Mouse (Mus musculus) liver, embryonic 16.5 days (tissue): ENCODE data around the gene Pfn3. TPM values are rescaled to one million over a fixed set of nuclear protein-coding genes. Genes with fewer than 3 reads are reported as not detected.

Experiments
- ATAC-seq: fragments of 200-750 bp; cut with Nextera tagmentation; 2 replicates; pipeline ENCODE4 v1.8.0; 2017; ENCODE audit warnings: low read depth, mild to moderate bottlenecking, moderate number of reproducible peaks, moderate library complexity
- H3K27ac ChIP-seq: fragments of 300-500 bp; sonication (generic); 2 replicates; pipeline ENCODE4 v1.5.1; 2014; ENCODE audit warnings: mild to moderate bottlenecking, low read length
- H3K27me3 ChIP-seq: fragments of 300-500 bp; sonication (generic); 2 replicates; pipeline ENCODE4 v1.6.1; 2014; ENCODE audit warnings: low read depth, low read length, mixed read lengths; ENCODE audit not compliant: control insufficient read depth, insufficient read depth
- H3K36me3 ChIP-seq: fragments of 300-500 bp; sonication (generic); 2 replicates; pipeline ENCODE4 v1.6.1; 2014; ENCODE audit warnings: mild to moderate bottlenecking; ENCODE audit not compliant: control insufficient read depth, insufficient read depth
- H3K4me1 ChIP-seq: fragments of 300-500 bp; sonication (generic); 2 replicates; pipeline ENCODE4 v1.6.1; 2014; ENCODE audit warnings: low read depth, low read length, mixed read lengths; ENCODE audit not compliant: control insufficient read depth
- H3K4me2 ChIP-seq: fragments of 300-500 bp; sonication (generic); 2 replicates; pipeline ENCODE4 v1.6.1; 2014; ENCODE audit warnings: low read depth, low read length, mixed read lengths
- H3K4me3 ChIP-seq: fragments of 300-500 bp; sonication (generic); 2 replicates; pipeline ENCODE4 v1.5.1; 2014; ENCODE audit warnings: low read depth, mild to moderate bottlenecking, low read length
- H3K9ac ChIP-seq: fragments of 300-500 bp; sonication (generic); 2 replicates; pipeline ENCODE4 v1.6.1; 2014; ENCODE audit warnings: low read depth, low read length
- H3K9me3 ChIP-seq: fragments of 300-500 bp; sonication (generic); replicated peaks from 2 replicates; pipeline ENCODE4 v1.6.1; 2016; ENCODE audit warnings: low read length; ENCODE audit not compliant: control insufficient read depth
- WGBS: fragments of 180-500 bp; shearing (Covaris S2); extraction: QIAGEN DNeasy Blood & Tissue Kit; methylation state at CpG from one replicate; pipeline ENCODE4 v1.1.7; 2014; ENCODE audit not compliant: insufficient replicate concordance; 5-methylcytosine and 5-hydroxymethylcytosine counted together
- polyA plus RNA-seq: library from polyadenylated mRNA; unstranded; fragments of >200 nt; fragmentation: Nextera tagmentation; extraction: Ambion mirVana; gene quantifications from 2 replicates; pipeline ENCODE4 v1.2.1, GENCODE M21; 2015

Gene Pfn3
- polyA plus RNA-seq, 1 experiment from 2014 or later, result not detected

- Histone ChIP-seq H3K4me3 (no peak overlapping the region), H3K36me3 (no peaks in the 10 kb centered on the region), H3K27ac (no peak overlapping the region), H3K4me1 (no peaks in the 10 kb centered on the region; the same call in 1 of the 2 replicates), H3K9me3 (no peaks in the 10 kb centered on the region), H3K4me2 (no peak overlapping the region), H3K9ac (no peak overlapping the region), H3K27me3 (peaks cover 27% of the 10 kb centered on the region)
- WGBS, result 49% methylated on average over 15 of the region's 15 CpGs
- no peak for ATAC-seq
Observed at GRCm38 (mm10) chr13:55403935-55404852, 10.8 kb downstream of the Pfn3 start.

GRCm38 (mm10) chr13:55403266-55403665, 11.8 kb downstream of the Pfn3 start:
- 54% methylated on average over 7 of the region's 7 CpGs for WGBS
- H3K9me3 ChIP-seq, result no peaks in the 10 kb centered on the region
- H3K4me1 ChIP-seq, result no peaks in the 10 kb centered on the region; the same call in 1 of the 2 replicates
- H3K9ac ChIP-seq, result no peak overlapping the region
- H3K27me3 ChIP-seq, result peaks cover 23% of the 10 kb centered on the region
- no peak overlapping the region for H3K4me2 ChIP-seq
- ATAC-seq, result no peak
- H3K27ac ChIP-seq, result no peak overlapping the region
- H3K36me3 ChIP-seq, result no peaks in the 10 kb centered on the region
- H3K4me3 ChIP-seq, result no peak overlapping the region

DNA sequence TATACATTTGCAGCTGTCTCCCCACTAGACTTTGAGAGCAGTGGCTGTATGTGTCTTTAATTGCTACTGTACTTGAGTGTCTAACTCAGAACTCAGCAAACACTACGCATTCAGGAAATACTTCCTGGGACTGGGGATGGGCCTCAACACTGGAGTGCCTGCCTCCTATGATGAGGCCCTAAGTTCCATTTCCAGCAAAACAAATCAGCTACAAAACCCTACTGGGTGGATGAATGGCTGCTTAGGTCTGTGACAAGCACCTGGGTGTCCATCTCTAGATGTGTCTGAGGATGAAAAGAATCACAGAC, 15.0 kb downstream of the Pfn3 start:
- Histone ChIP-seq H3K4me2 (no peak overlapping the region), H3K4me3 (no peak overlapping the region), H3K27me3 (peaks cover 11% of the 10 kb centered on the region), H3K9me3 (no peaks in the 10 kb centered on the region), H3K27ac (no peak overlapping the region), H3K9ac (no peak overlapping the region), H3K36me3 (no peaks in the 10 kb centered on the region), H3K4me1 (no peaks in the 10 kb centered on the region)
- 50% methylated on average over 1 of the region's 1 CpGs for WGBS
- no peak for ATAC-seq

GRCm38 (mm10) chr13:55399300-55400038, 15.6 kb downstream of the Pfn3 start:
- ATAC-seq, result no peak
- H3K4me3 ChIP-seq, result no peak overlapping the region
- H3K4me1 ChIP-seq, result no peaks in the 10 kb centered on the region
- no peak overlapping the region for H3K4me2 ChIP-seq
- H3K27me3 ChIP-seq, result peaks cover 8% of the 10 kb centered on the region
- no peak overlapping the region for H3K9ac ChIP-seq
- H3K9me3 ChIP-seq, result no peaks in the 10 kb centered on the region
- H3K27ac ChIP-seq, result no peak overlapping the region
- WGBS, result 31% methylated on average over 5 of the region's 5 CpGs
- H3K36me3 ChIP-seq, result no peaks in the 10 kb centered on the region

DNA sequence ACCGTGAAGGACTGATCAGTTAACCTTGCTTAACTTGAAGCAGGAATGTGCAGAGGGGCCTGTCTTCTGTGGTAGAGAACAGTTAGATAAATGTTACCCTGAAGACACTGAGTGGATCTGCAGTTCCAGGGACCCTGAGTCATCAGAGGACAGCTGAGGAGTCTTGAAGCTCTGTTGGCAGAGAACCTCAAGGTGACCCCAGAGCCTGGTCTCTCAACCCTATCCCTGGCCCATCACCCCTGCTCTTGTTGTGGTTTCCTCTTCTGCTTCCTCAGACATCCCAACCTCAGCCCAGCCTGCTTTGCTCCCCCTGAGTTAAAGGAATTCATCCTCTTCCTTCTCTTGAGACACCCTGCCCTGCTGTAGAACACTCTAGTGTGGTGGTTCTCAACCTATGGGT, 16.9 kb downstream of the Pfn3 start, which contains the start of gene Slc34a1:
Gene Slc34a1, plus strand, starts transcription at position 100 of the 400 bp plus-strand sequence.
- no peak within 1 kb of the TSS for H3K4me2 ChIP-seq
- no peak within 1 kb of the TSS for H3K9ac ChIP-seq
- H3K4me3 ChIP-seq, result no peak within 1 kb of the TSS
- H3K9me3 ChIP-seq, result no peaks in the 10 kb centered on the region
- peaks cover 6% of the 10 kb centered on the region for H3K27me3 ChIP-seq
- no peak within 1 kb of the TSS for H3K27ac ChIP-seq
- no peak for ATAC-seq
- 54% methylated on average over 1 of the region's 1 CpGs for WGBS
- H3K36me3 ChIP-seq, result no peaks in the 10 kb centered on the region
- no peaks in the 10 kb centered on the region for H3K4me1 ChIP-seq

GRCm38 (mm10) chr13:55392933-55393332, 22.1 kb downstream of the Pfn3 start:
- 53% methylated on average over 4 of the region's 4 CpGs for WGBS
- H3K27ac ChIP-seq, result no peak overlapping the region
- no peak overlapping the region for H3K4me2 ChIP-seq
- H3K27me3 ChIP-seq, result no peaks in the 10 kb centered on the region
- no peaks in the 10 kb centered on the region; the same call in 1 of the 2 replicates for H3K4me1 ChIP-seq
- ATAC-seq, result no peak
- H3K9me3 ChIP-seq, result no peaks in the 10 kb centered on the region
- H3K36me3 ChIP-seq, result no peaks in the 10 kb centered on the region
- H3K4me3 ChIP-seq, result no peak overlapping the region
- H3K9ac ChIP-seq, result no peak overlapping the region

DNA sequence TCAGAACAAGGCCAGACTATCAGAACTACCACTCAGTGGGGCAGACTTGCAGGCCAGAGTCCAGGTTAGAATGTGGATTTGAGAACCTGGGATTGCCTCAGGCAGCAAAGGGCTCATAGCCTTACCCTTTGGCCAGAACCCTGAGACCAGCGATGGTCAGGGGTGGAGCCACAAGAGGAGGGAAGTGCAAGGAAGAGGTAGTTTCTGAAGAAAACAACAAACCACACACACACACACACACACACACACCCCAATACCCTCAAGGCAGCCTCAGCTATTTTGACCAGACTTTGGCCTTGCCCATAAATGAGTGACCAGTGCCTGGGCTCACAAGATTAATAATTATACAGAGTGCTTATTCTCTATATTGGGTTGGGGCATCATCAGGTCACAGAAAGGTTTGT, 23.4 kb downstream of the Pfn3 start:
- Histone ChIP-seq H3K36me3 (no peaks in the 10 kb centered on the region), H3K4me2 (no peak overlapping the region), H3K4me1 (no peaks in the 10 kb centered on the region; the same call in 1 of the 2 replicates), H3K27me3 (no peaks in the 10 kb centered on the region), H3K9ac (no peak overlapping the region), H3K4me3 (no peak overlapping the region), H3K27ac (peak overlapping the region; percentile 78), H3K9me3 (no peaks in the 10 kb centered on the region)
- ATAC-seq, result peak; percentile 79
- WGBS, result 44% methylated on average over 1 of the region's 1 CpGs

DNA sequence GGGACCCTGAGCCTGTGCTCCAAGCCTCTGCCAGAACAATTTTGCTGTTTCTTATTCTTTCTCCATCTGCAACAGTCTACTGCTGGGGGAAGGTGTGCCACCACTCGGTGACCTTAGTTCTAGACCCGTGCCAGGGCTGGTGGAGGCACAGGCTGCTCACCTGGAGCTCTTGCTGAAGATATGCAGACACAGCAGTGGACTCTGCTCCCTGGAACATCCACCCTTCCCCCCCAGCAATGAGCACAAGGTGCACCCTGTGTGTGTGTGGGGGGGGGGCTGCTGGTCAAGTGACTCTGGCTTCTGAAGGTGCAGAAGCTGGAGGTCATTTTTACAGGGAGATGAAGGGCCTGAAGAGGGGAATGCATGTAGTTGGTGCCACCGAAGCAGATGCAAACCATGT, 24.4 kb downstream of the Pfn3 start:
- peak; percentile 57 for ATAC-seq

GRCm38 (mm10) chr13:55381790-55382189, 33.2 kb downstream of the Pfn3 start:
- Histone ChIP-seq H3K4me2 (no peak overlapping the region), H3K4me3 (no peak overlapping the region), H3K9me3 (no peaks in the 10 kb centered on the region), H3K9ac (no peak overlapping the region), H3K36me3 (no peaks in the 10 kb centered on the region), H3K27ac (no peak overlapping the region), H3K27me3 (no peaks in the 10 kb centered on the region), H3K4me1 (no peaks in the 10 kb centered on the region)
- 57% methylated on average over 4 of the region's 4 CpGs for WGBS
- ATAC-seq, result no peak

More for the DNA sequence above, 24.4 kb downstream of the Pfn3 start:
- Histone ChIP-seq H3K36me3 (no peaks in the 10 kb centered on the region), H3K9ac (no peak overlapping the region), H3K4me1 (no peaks in the 10 kb centered on the region; the same call in 1 of the 2 replicates), H3K27ac (peak overlapping the region; percentile 78), H3K27me3 (no peaks in the 10 kb centered on the region), H3K9me3 (no peaks in the 10 kb centered on the region), H3K4me2 (no peak overlapping the region), H3K4me3 (no peak overlapping the region)
- WGBS, result 46% methylated on average over 3 of the region's 3 CpGs
